Comparison of ENCODE assay signal across 10 mouse cellular contexts in the genomic region with DNA sequence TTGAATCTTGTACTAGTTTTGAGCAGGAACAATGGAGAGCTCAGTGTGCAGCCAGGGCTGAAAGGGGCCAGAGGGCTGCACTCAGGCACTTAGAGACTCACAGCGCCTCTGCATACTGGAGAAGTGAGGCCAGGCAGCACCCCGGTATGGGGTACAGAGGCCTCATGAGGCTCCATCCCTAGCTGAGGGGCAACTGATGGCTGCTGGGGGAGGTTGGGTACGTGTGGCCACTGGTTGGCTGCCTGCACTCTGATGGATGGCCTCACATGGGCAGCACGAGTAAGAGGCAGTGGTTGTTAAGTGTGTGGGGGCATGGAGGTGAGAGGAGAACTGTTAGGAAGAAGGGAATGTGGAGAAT. TPM values are rescaled to one million over a fixed set of nuclear protein-coding genes. Genes with fewer than 3 reads are reported as not detected.
DNase-seq lines count a peak whose midpoint lies in the region; ATAC-seq and TF ChIP-seq lines count a peak whose summit lies in the region.
"Had no signal": no experiment of that assay in that cellular context is flagged by ENCODE, and none has a peak within 500 bp of the region (broad histone marks: within the 10 kb centered on the region; RNA-seq: fewer than 3 reads in every experiment).

No protein-coding gene starts in this region.

- peaks cover 10% of the 10 kb centered on the region for H3K36me3 ChIP-seq in lung, embryonic 16.5 days (ENCODE audit: control insufficient read depth, insufficient read depth, low read length)
- H3K36me3 ChIP-seq in embryonic facial prominence, embryonic 12.5 days, result peaks cover 21% of the 10 kb centered on the region
- H3K36me3 ChIP-seq in hindbrain, postnatal 0 days (ENCODE audit: insufficient read depth, low read length), result peaks cover 5% of the 10 kb centered on the region; the same call in 1 of the 2 replicates
- peaks cover 6% of the 10 kb centered on the region; the same call in 1 of the 2 replicates for H3K36me3 ChIP-seq in midbrain, embryonic 16.5 days (ENCODE audit: control insufficient read depth, insufficient read depth, low read length)

- no peak overlapping the region for H3K27ac ChIP-seq in lung, embryonic 16.5 days (ENCODE audit: low read length)
- no peak overlapping the region for H3K27ac ChIP-seq in embryonic facial prominence, embryonic 12.5 days
- H3K27ac ChIP-seq in hindbrain, postnatal 0 days, result no peak overlapping the region
- peak overlapping the region; percentile 66 for H3K27ac ChIP-seq in midbrain, embryonic 16.5 days (ENCODE audit: low read length)
- no peak overlapping the region for H3K27ac ChIP-seq in left cerebral cortex, adult 2 months
- H3K27ac ChIP-seq: heart, embryonic 15.5 days had no signal

- no peak for DNase-seq in lung, postnatal 4 days
- DNase-seq in hindbrain, postnatal 0 days (ENCODE audit: low spot score), result no peak
- no peak for DNase-seq in left cerebral cortex, adult 8-10 months (ENCODE audit: low spot score in 2 of 2)
- DNase-seq in left cerebral cortex, adult 2 months (ENCODE audit: extremely low spot score in 1 of 2, low spot score in 2 of 2), result no peak
- no peak for DNase-seq in frontal cortex, adult 2 months (ENCODE audit: extremely low spot score in 1 of 2, low spot score in 1 of 2)
- DNase-seq: layer of hippocampus, adult 9-11 months had no signal

- H3K9ac ChIP-seq in lung, embryonic 16.5 days (ENCODE audit: low read length), result no peak overlapping the region
- no peak overlapping the region for H3K9ac ChIP-seq in embryonic facial prominence, embryonic 12.5 days
- no peak overlapping the region for H3K9ac ChIP-seq in hindbrain, postnatal 0 days (replicated peaks; ENCODE audit: low read length)
- H3K9ac ChIP-seq in midbrain, embryonic 16.5 days (ENCODE audit: low read depth, low read length), result 0 out of 2 replicates have a peak overlapping the region, but pooled peaks have one; percentile 6
- H3K9ac ChIP-seq: heart, embryonic 15.5 days had no signal

- H3K9me3 ChIP-seq in lung, embryonic 16.5 days (ENCODE audit: control insufficient read depth, low read length), result no peaks in the 10 kb centered on the region
- no peaks in the 10 kb centered on the region for H3K9me3 ChIP-seq in embryonic facial prominence, embryonic 12.5 days
- H3K9me3 ChIP-seq in hindbrain, postnatal 0 days (ENCODE audit: low read length), result no peaks in the 10 kb centered on the region
- no peaks in the 10 kb centered on the region for H3K9me3 ChIP-seq in midbrain, embryonic 16.5 days (replicated peaks; ENCODE audit: control insufficient read depth, low read length, poor library complexity, severe bottlenecking)
- H3K9me3 ChIP-seq: heart, embryonic 15.5 days had no signal

- no peaks in the 10 kb centered on the region for H3K27me3 ChIP-seq in lung, embryonic 16.5 days (ENCODE audit: control insufficient read depth, insufficient read depth, low read depth, low read length)
- no peaks in the 10 kb centered on the region for H3K27me3 ChIP-seq in embryonic facial prominence, embryonic 12.5 days
- H3K27me3 ChIP-seq in hindbrain, postnatal 0 days (ENCODE audit: insufficient read depth, low read length), result no peaks in the 10 kb centered on the region
- no peaks in the 10 kb centered on the region for H3K27me3 ChIP-seq in midbrain, embryonic 16.5 days (ENCODE audit: control insufficient read depth, insufficient read depth, low read depth, low read length)
- H3K27me3 ChIP-seq: heart, embryonic 15.5 days had no signal

- WGBS in lung, embryonic 16.5 days, result 51% methylated on average over 4 of the region's 4 CpGs
- WGBS in embryonic facial prominence, embryonic 12.5 days, result 51% methylated on average over 4 of the region's 4 CpGs
- 19% methylated on average over 4 of the region's 4 CpGs for WGBS in hindbrain, postnatal 0 days
- 14% methylated on average over 4 of the region's 4 CpGs for WGBS in midbrain, embryonic 16.5 days

- ATAC-seq in lung, embryonic 16.5 days (ENCODE audit: low read depth), result 0 out of 2 replicates have a peak, but pooled peaks have one; percentile 23
- peak; percentile 85; the same call in 1 of the 2 replicates for ATAC-seq in embryonic facial prominence, embryonic 12.5 days (ENCODE audit: insufficient number of reproducible peaks, insufficient read depth, low FRiP score, low TSS enrichment)
- ATAC-seq in hindbrain, postnatal 0 days, result peak; percentile 59; the same call in 1 of the 2 replicates
- peak; percentile 70 for ATAC-seq in midbrain, embryonic 16.5 days

- intact Hi-C loops in left cerebral cortex, adult 2 months (cut with DNase I), result no loop called here

- no peak overlapping the region for H3K4me3 ChIP-seq in lung, embryonic 16.5 days (ENCODE audit: low read length)
- no peak overlapping the region for H3K4me3 ChIP-seq in embryonic facial prominence, embryonic 12.5 days
- H3K4me3 ChIP-seq in hindbrain, postnatal 0 days (ENCODE audit: low read length), result no peak overlapping the region
- H3K4me3 ChIP-seq in midbrain, embryonic 16.5 days (ENCODE audit: low read depth, low read length), result no peak overlapping the region
- H3K4me3 ChIP-seq in left cerebral cortex, adult 2 months, result no peak overlapping the region
- H3K4me3 ChIP-seq: heart, embryonic 15.5 days had no signal

- no peaks in the 10 kb centered on the region for H3K4me1 ChIP-seq in lung, embryonic 16.5 days (replicated peaks; ENCODE audit: control insufficient read depth, insufficient read depth, low read length)
- peaks cover 4% of the 10 kb centered on the region for H3K4me1 ChIP-seq in embryonic facial prominence, embryonic 12.5 days
- peaks cover 3% of the 10 kb centered on the region; the same call in 1 of the 2 replicates for H3K4me1 ChIP-seq in hindbrain, postnatal 0 days (ENCODE audit: insufficient read depth, low read length)
- H3K4me1 ChIP-seq in midbrain, embryonic 16.5 days (ENCODE audit: control insufficient read depth, insufficient read depth, low read length), result peaks cover 9% of the 10 kb centered on the region

- H3K4me2 ChIP-seq in lung, embryonic 16.5 days (ENCODE audit: low read depth, low read length), result no peak overlapping the region
- H3K4me2 ChIP-seq in embryonic facial prominence, embryonic 12.5 days (replicated peaks), result no peak overlapping the region
- H3K4me2 ChIP-seq in hindbrain, postnatal 0 days (ENCODE audit: low read depth, low read length), result no peak overlapping the region
- no peak overlapping the region for H3K4me2 ChIP-seq in midbrain, embryonic 16.5 days (ENCODE audit: low read length)
- H3K4me2 ChIP-seq: heart, embryonic 15.5 days had no signal

- TF ChIP-seq CTCF in hindbrain, postnatal 0 days (IDR thresholded peaks at IDR 0.05; ENCODE audit: low read depth), result no peak
- TF ChIP-seq CTCF in left cerebral cortex, adult 2 months (IDR thresholded peaks at IDR 0.05), result no peak

RNA-seq across cellular contexts. Expression of gene 1810049J17Rik, which starts 19.7 kb away (rescaled TPM):
- polyA plus RNA-seq in lung, embryonic 16.5 days (2015; fragmentation: Nextera tagmentation; extraction: Ambion mirVana), result 0.67 TPM in 1 of 2 replicates, not detected in the other
- polyA plus RNA-seq in embryonic facial prominence, embryonic 12.5 days (2016; fragmentation: Nextera tagmentation; extraction: Ambion mirVana), result 1.7 and 2.0 TPM in 2 replicates
- total RNA-seq in hindbrain, postnatal 0 days (2014; rRNA removed), result not detected in 2 replicates
- 1.4 and 1.8 TPM in 2 replicates for polyA plus RNA-seq in hindbrain, postnatal 0 days (2015; fragmentation: Nextera tagmentation; extraction: Ambion mirVana)
- polyA plus RNA-seq in midbrain, embryonic 16.5 days (2015; fragmentation: Nextera tagmentation; extraction: Ambion mirVana), result not detected in 2 replicates
- total RNA-seq in left cerebral cortex, adult 8-10 months (2022), result 1 to 10 TPM in 3 of 4 experiments, not detected in 1; 1.2 to 1.7 (median 1.6) TPM
- total RNA-seq in left cerebral cortex, adult 2 months (2021), result 1 to 10 TPM; 1.2 to 2.6 TPM
- polyA plus RNA-seq in frontal cortex, adult 2 months (2012; rRNA removed), result 0.34 TPM in 1 of 2 replicates, not detected in the other
- polyA plus RNA-seq: heart, embryonic 15.5 days had no signal

RNA-seq across cellular contexts. Expression of gene Golph3, which starts 20.1 kb away (rescaled TPM):
- 71.3 and 72.0 TPM in 2 replicates for polyA plus RNA-seq in lung, embryonic 16.5 days (2015; fragmentation: Nextera tagmentation; extraction: Ambion mirVana)
- 97.2 and 104 TPM in 2 replicates for polyA plus RNA-seq in embryonic facial prominence, embryonic 12.5 days (2016; fragmentation: Nextera tagmentation; extraction: Ambion mirVana)
- 132 and 134 TPM in 2 replicates for total RNA-seq in hindbrain, postnatal 0 days (2014; rRNA removed)
- polyA plus RNA-seq in hindbrain, postnatal 0 days (2015; fragmentation: Nextera tagmentation; extraction: Ambion mirVana), result 59.5 and 63.6 TPM in 2 replicates
- 61.6 and 61.7 TPM in 2 replicates for polyA plus RNA-seq in midbrain, embryonic 16.5 days (2015; fragmentation: Nextera tagmentation; extraction: Ambion mirVana)
- 10 to 100 TPM; 79.2 to 88.1 (median 83.0) TPM for total RNA-seq in left cerebral cortex, adult 8-10 months (2022)
- 100 to 1,000 TPM; 103 to 108 TPM for total RNA-seq in left cerebral cortex, adult 2 months (2021)
- 78.8 and 83.7 TPM in 2 replicates for polyA plus RNA-seq in frontal cortex, adult 2 months (2012; rRNA removed)

Comparison
In these comparisons a context has a peak if more than half of its experiments do, and no peak if none do; other contexts are left out.
1. ATAC-seq: peak in every context shown above with its lines; median percentile 85 in embryonic facial prominence, embryonic 12.5 days; 70 in midbrain, embryonic 16.5 days; 59 in hindbrain, postnatal 0 days; 23 in lung, embryonic 16.5 days.